Mouse (Mus musculus): ENCODE data around the gene Hs3st1.

DNA sequence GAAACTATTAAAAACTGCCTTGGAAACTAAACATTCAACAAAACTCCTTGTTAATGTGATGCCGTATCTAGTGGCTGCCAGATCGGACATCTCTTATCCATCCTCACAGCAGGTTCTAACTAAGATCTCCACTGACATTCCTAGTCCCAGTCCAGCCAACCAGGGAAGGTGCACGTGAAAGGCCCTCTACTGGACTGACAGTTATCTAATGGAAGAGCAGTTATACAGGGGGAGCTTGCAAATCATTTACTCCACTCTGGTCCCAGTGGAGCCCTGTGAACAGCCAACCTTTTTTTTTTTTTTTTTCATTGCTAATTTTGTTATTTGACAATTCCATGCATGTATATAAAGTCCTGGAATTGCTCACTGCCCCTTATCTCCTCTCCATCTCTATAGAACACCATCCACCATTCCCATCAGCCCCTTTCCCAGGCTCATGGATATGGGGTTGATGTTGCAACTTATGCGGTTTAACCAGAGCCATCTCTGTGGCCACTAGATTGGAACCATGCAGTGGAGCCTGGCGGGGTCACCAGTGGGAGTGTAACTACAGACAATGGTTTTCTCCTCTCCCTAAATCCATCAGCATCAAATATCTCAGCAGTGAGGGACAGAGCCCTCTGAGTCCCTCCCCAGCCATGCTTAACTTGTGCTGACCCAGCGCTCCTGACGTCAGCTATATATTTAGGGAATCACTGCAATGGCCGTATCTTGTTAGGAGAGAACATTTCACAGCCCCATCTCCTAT lies 120.8 kb downstream of the Hs3st1 start:
- TF ChIP-seq CTCF (IDR thresholded peaks at IDR 0.05; ENCODE audit: extremely low read depth, insufficient read length, insufficient replicate concordance, low read depth, low read length) (no peak), POLR2A (IDR thresholded peaks at IDR 0.05; ENCODE audit: low read depth, low read length) (no peak)
